9 mouse cellular contexts compared by ENCODE assay signal in the genomic region with DNA sequence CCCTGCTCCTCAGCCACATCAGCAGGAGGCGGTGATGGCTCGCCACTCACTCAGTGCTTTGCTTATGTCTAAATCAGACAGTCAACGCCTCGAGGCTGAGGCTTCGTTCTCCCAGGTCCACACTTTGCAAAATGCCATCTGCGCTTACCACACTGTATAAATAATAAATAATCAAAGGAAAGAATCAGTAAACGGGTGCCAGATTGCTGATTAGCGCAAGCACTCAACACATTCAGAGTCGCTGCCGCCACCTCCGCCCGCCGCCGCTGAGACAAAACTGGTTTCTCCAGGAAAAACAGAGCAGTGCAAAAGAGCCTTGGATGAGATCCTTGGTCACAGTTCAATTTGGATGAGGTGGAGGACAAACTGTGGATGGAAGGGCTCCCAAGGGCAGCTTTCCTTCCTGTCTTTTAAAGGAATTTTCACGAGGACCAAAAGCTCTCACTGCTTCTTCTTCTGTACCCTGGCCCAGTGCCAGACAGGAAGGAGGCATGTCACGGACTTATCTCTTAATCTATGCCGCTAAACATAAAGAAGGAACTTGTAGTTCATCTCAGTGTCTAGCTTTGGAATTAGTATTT. TPM values are rescaled to one million over a fixed set of nuclear protein-coding genes. Genes with fewer than 3 reads are reported as not detected.
DNase-seq lines count a peak whose midpoint lies in the region; ATAC-seq and TF ChIP-seq lines count a peak whose summit lies in the region.
"Had no signal": no experiment of that assay in that cellular context is flagged by ENCODE, and none has a peak within 500 bp of the region (broad histone marks: within the 10 kb centered on the region; RNA-seq: fewer than 3 reads in every experiment).

No protein-coding gene starts in this region.

- no peaks in the 10 kb centered on the region for H3K9me3 ChIP-seq in ES-E14 (ENCODE audit: control insufficient read depth, insufficient read depth, low read depth, low read length)
- no peaks in the 10 kb centered on the region for H3K9me3 ChIP-seq in forebrain, postnatal 0 days (ENCODE audit: low read length)
- no peaks in the 10 kb centered on the region for H3K9me3 ChIP-seq in heart, embryonic 16.5 days (replicated peaks; ENCODE audit: control insufficient read depth, low read length)
- H3K9me3 ChIP-seq: midbrain, embryonic 12.5 days had no signal

- TF ChIP-seq CTCF in forebrain, postnatal 0 days (IDR thresholded peaks at IDR 0.05; ENCODE audit: low read depth): 0 out of 2 replicates have a peak, but pooled peaks have one; percentile 10

- peak overlapping the region; percentile 25; the same call in 1 of the 2 replicates for H3K9ac ChIP-seq in ES-E14 (ENCODE audit: insufficient read depth, low read depth, low read length, poor library complexity, severe bottlenecking)
- no peak overlapping the region for H3K9ac ChIP-seq in forebrain, postnatal 0 days
- 0 out of 2 replicates have a peak overlapping the region, but pooled peaks have one; percentile 20 for H3K9ac ChIP-seq in heart, embryonic 16.5 days (ENCODE audit: low read length)
- H3K9ac ChIP-seq: midbrain, embryonic 12.5 days had no signal

- in situ Hi-C loops in ES-E14 (cut with MboI; ENCODE audit: low sequenced_read_pairs in 2 of 2, unreplicated experiment in 2 of 2): loop anchor here (10.0 kb wide), 1 partner anchor 207 kb away; no protein-coding TSS in a partner anchor

- H3K27ac ChIP-seq in ES-E14 (ENCODE audit: insufficient read depth, low read depth, low read length, poor library complexity, severe bottlenecking): no peak overlapping the region
- no peak overlapping the region for H3K27ac ChIP-seq in forebrain, postnatal 0 days (ENCODE audit: low read depth, low read length)
- peak overlapping the region; percentile 46 for H3K27ac ChIP-seq in heart, embryonic 16.5 days (ENCODE audit: low read length)
- H3K27ac ChIP-seq: midbrain, embryonic 12.5 days had no signal

- peak; percentile 64 for ATAC-seq in forebrain, postnatal 0 days
- no peak for ATAC-seq in heart, embryonic 16.5 days (replicated peaks; ENCODE audit: extremely low read depth, insufficient read depth, low FRiP score)
- ATAC-seq in megakaryocyte-erythroid progenitor cell, adult 5-6 weeks (replicated peaks; ENCODE audit: low FRiP score, low TSS enrichment, poor library complexity, severe bottlenecking): no peak

- no peak for DNase-seq in ES-E14 (ENCODE audit: low read depth, low spot score)
- peak; percentile 79 for DNase-seq in adrenal gland, postnatal 25 days
- DNase-seq in forebrain, postnatal 0 days: peak; percentile 79
- DNase-seq in kidney, postnatal 36 days: peak; percentile 55 to 72
- peak; percentile 11 to 38 for DNase-seq in lung, adult 18-20 months
- peak; percentile 36 to 51 for DNase-seq in right cerebral cortex, postnatal 36 days (ENCODE audit: low spot score in 2 of 2)

- no peak overlapping the region for H3K4me3 ChIP-seq in ES-E14 (ENCODE audit: insufficient read depth in 1 of 2, low read depth in 1 of 2, low read length in 2 of 2, poor library complexity in 1 of 2, severe bottlenecking in 1 of 2)
- H3K4me3 ChIP-seq in forebrain, postnatal 0 days (ENCODE audit: low read depth, low read length): no peak overlapping the region
- peak overlapping the region; percentile 30 for H3K4me3 ChIP-seq in heart, embryonic 16.5 days (ENCODE audit: low read length)
- H3K4me3 ChIP-seq: midbrain, embryonic 12.5 days had no signal

- no peaks in the 10 kb centered on the region for H3K4me1 ChIP-seq in ES-E14 (ENCODE audit: control insufficient read depth in 2 of 2, insufficient read depth in 2 of 2, low read length in 2 of 2, poor library complexity in 1 of 2)
- H3K4me1 ChIP-seq in forebrain, postnatal 0 days (ENCODE audit: insufficient read depth): 0 out of 2 replicates have a peak, but pooled peaks cover 8% of the 10 kb centered on the region
- peaks cover 18% of the 10 kb centered on the region for H3K4me1 ChIP-seq in heart, embryonic 16.5 days (ENCODE audit: control insufficient read depth, insufficient read depth, low read length)

- WGBS in forebrain, postnatal 0 days: 35% methylated on average over 17 of the region's 17 CpGs
- 34% methylated on average over 17 of the region's 17 CpGs for WGBS in heart, embryonic 16.5 days

- no peaks in the 10 kb centered on the region for H3K27me3 ChIP-seq in forebrain, postnatal 0 days (ENCODE audit: insufficient read depth, low read length)
- 0 out of 2 replicates have a peak, but pooled peaks cover 2% of the 10 kb centered on the region for H3K27me3 ChIP-seq in heart, embryonic 16.5 days (ENCODE audit: control insufficient read depth, insufficient read depth, low read length)

- H3K36me3 ChIP-seq in ES-E14 (ENCODE audit: control insufficient read depth, insufficient read depth, low read length, poor library complexity, severe bottlenecking): no peaks in the 10 kb centered on the region
- H3K36me3 ChIP-seq in forebrain, postnatal 0 days (ENCODE audit: insufficient read depth): no peaks in the 10 kb centered on the region
- no peaks in the 10 kb centered on the region for H3K36me3 ChIP-seq in heart, embryonic 16.5 days (ENCODE audit: control insufficient read depth, insufficient read depth)
- H3K36me3 ChIP-seq: midbrain, embryonic 12.5 days had no signal

- peak overlapping the region; percentile 30 for H3K4me2 ChIP-seq in forebrain, postnatal 0 days (ENCODE audit: low read depth)
- peak overlapping the region; percentile 58 for H3K4me2 ChIP-seq in heart, embryonic 16.5 days (ENCODE audit: low read depth, low read length)
- H3K4me2 ChIP-seq: midbrain, embryonic 12.5 days had no signal

TF ChIP-seq in ES-E14, 5 proteins besides CTCF, POLR2A, EP300 and RAD21:
- TF ChIP-seq ZNF384 (IDR thresholded peaks at IDR 0.05; ENCODE audit: low read depth, low read length) (no peak), CHD2 (IDR thresholded peaks at IDR 0.05; ENCODE audit: low read depth, low read length) (no peak), HCFC1 (IDR thresholded peaks at IDR 0.05; ENCODE audit: borderline replicate concordance, insufficient read depth, low read length) (no peak), MAFK (IDR thresholded peaks at IDR 0.05; ENCODE audit: insufficient read depth, low read depth, low read length) (no peak), ZC3H11A (IDR thresholded peaks at IDR 0.05; ENCODE audit: borderline replicate concordance, low read depth, low read length) (no peak)

RNA-seq across cellular contexts. Expression of gene Nepro, which starts 32.5 kb away (rescaled TPM):
- total RNA-seq in ES-E14 (2012; rRNA removed): 36.9 and 39.7 TPM in 2 replicates
- 10.5 and 10.7 TPM in 2 replicates for total RNA-seq in adrenal gland, postnatal 25 days (2021)
- 4.0 and 5.4 TPM in 2 replicates for total RNA-seq in forebrain, postnatal 0 days (2014; rRNA removed)
- polyA plus RNA-seq in forebrain, postnatal 0 days (2015; fragmentation: Nextera tagmentation; extraction: Ambion mirVana): 1.7 and 2.2 TPM in 2 replicates
- 3.6 and 4.3 TPM in 2 replicates for polyA plus RNA-seq in heart, embryonic 16.5 days (2015; fragmentation: Nextera tagmentation; extraction: Ambion mirVana)
- total RNA-seq in megakaryocyte-erythroid progenitor cell, adult 5-6 weeks (2014; fragmentation: Nextera tagmentation): 13.4 and 16.9 TPM in 2 replicates
- 19.5 and 22.0 TPM in 2 replicates for total RNA-seq in megakaryocyte-erythroid progenitor cell, adult 5-6 weeks (2017)

RNA-seq across cellular contexts. Expression of gene Gtpbp8, which starts 54.5 kb away (rescaled TPM):
- total RNA-seq in ES-E14 (2012; rRNA removed): 7.1 and 8.7 TPM in 2 replicates
- total RNA-seq in adrenal gland, postnatal 25 days (2021): 19.8 and 24.2 TPM in 2 replicates
- total RNA-seq in forebrain, postnatal 0 days (2014; rRNA removed): 28.6 and 45.3 TPM in 2 replicates
- 26.9 and 32.0 TPM in 2 replicates for polyA plus RNA-seq in forebrain, postnatal 0 days (2015; fragmentation: Nextera tagmentation; extraction: Ambion mirVana)
- 20.9 and 21.7 TPM in 2 replicates for polyA plus RNA-seq in heart, embryonic 16.5 days (2015; fragmentation: Nextera tagmentation; extraction: Ambion mirVana)
- total RNA-seq in megakaryocyte-erythroid progenitor cell, adult 5-6 weeks (2014; fragmentation: Nextera tagmentation): 4.7 and 15.2 TPM in 2 replicates
- 5.7 and 6.1 TPM in 2 replicates for total RNA-seq in megakaryocyte-erythroid progenitor cell, adult 5-6 weeks (2017)
